Mouse (Mus musculus) kidney, postnatal 14 days (tissue): ENCODE measurements around the gene Jph3.

ENCODE experiments used
- DNase-seq: peaks from one replicate; pipeline ENCODE4 v3.0.0; 2022; ENCODE audit warnings: mixed read lengths

Gene Jph3

DNA sequence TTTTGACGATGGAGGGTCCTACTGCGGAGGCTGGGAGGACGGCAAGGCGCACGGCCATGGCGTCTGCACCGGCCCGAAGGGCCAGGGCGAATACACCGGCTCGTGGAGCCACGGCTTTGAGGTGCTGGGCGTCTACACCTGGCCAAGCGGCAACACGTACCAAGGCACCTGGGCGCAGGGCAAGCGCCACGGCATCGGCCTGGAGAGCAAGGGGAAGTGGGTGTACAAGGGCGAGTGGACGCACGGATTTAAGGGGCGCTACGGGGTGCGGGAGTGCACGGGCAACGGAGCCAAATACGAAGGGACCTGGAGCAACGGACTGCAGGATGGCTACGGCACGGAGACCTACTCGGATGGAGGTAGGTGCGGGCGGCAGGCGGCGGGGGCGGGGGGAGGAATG is 1.2 kb downstream of the Jph3 start:
- DNase-seq, result no peak

DNA sequence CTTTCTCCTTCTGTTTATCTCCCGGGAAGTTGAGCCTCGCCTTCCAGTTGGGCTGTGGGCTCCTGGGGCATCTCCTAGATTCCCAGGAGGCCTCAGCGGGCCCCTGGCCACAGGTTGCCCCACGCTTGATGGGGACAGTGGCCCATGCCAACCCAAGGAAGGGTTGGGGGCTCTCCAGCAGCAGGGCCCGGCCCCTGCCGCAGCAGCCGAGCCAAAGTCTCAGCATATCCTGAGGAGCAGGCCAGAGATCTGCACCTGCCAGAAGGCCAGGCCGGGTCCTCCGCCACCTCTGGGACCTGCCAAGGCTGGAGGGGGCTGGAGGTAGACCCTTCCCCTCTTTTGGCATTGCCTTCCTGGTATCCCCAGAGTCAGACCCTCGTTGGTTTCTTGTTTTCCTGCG is 1.6 kb downstream of the Jph3 start:
- no peak for DNase-seq

DNA sequence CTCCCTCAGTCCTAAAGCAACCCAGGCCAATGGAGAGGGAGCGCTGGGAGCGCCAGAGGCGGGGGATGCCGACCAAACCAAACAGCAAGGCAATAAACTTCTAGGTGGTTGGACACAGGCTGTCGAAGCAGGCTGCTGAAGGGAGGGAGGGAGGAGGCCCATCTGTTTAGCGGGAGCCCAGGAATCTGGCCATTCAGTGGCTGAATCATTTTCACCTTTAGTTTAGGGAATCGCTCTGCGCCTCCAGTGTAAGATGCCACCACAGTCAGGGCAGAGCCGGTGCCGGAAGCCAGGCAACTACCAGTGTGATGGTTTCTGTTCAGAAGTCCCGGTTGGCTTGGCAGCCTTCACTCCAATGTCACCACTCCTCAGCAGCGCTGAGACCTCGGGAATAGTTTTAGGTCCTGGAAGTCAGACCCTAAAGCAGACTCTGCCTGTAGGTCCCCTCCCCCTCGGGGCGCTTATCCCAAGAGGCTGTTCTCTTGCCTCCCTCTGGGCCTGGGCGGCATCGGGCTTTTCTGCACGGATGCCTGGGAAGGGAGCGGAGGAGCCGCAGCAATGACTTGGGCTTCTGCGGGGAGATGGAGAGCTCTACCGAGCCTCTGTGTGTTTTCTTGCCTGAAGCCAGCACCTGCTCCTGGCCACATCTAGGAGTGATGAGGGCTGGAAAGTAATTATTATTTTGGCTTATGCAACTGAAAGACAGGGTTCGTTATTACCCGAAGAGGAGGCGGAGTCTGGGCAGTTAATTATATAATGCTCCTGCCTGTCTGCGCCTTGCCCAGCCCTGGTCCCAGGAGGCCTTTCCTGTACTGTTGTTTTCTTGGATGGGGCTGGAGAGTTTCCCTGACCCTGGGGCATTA is 2.3 kb downstream of the Jph3 start:
- no peak for DNase-seq

- DNase-seq, result no peak
Observed at GRCm38 (mm10) chr8:121732334-121732665, 2.9 kb downstream of the Jph3 start.

DNA sequence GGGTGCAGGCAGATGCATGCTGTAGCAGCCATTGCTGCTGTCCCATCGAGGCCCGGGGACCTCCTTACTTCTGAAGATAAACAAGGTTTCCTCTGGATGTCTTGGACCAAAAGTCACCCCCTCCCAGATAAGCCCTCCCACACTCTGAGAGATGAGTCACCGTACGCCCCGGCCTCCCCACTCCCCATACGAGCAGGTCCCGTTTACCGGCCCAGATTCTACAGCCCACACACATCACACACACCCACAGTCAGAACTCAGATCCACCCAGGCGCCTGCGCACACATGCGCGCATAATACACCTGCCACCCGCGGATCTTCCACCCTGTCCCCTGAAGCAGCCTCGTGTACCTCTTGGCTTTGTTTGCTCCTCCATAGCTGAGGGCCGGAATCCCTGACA is 4.8 kb downstream of the Jph3 start:
- DNase-seq, result no peak

DNA sequence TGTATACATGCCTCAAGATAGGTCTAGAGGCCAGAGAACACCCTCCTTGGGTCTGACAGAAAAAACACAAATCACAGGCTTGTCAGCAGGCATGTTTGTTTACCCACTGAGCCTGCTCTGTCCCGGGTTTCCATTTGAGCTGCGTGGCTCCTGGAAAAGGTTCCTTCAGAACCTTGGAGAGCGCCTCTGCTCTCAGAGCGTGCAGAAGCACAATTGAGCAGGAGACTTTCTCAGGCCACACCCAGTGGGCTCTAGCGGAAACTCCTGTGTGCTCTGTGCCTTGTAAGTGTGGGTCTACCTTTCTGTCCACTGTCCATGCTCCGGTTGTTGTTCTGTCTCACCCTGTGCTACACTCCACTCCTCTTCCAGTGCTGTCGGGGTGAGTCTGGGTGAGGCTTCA is 6.8 kb downstream of the Jph3 start:
- peak; percentile 64 for DNase-seq

DNA sequence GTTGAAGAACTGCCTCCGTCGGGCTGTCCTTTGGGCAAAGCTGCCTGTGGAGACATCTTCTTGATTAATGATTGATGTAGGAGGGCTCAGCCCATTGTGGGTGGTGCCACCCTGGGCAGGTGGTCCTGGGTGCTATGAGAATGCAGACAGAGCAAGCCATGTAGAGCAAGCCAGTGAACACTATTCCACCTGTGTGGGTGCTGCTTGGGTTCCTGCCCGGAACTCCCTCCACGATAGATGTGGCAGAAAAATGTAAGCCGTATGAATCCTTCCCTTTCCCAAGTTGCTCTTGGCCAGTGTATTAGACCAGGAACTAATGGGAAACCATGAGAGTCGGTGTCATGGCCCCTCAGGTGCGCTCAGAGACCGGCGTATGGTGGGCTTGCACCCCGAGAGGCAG is 11.3 kb downstream of the Jph3 start:
- DNase-seq, result no peak

DNA sequence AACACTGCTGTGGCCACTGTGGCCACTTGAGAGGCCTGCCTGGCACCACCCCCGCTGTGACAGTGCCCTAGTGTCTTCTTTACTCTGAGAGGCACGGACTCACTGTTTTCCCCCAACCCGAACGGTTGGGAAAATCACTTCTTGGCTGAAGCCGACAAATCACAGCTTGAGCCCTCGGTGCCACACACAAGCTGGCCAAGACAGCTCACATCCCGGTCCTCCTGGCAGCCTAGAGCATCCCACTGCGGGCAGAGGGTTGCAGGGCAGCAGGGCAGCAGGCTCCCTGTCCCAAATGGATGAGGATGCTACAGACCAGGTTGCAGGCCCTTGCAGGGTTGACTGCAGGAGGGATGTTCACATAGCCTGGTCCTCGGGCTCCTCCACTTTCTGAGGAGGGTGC is 20.1 kb downstream of the Jph3 start:
- no peak for DNase-seq

- no peak for DNase-seq
Observed at GRCm38 (mm10) chr8:121750512-121750911, 21.1 kb downstream of the Jph3 start.

DNA sequence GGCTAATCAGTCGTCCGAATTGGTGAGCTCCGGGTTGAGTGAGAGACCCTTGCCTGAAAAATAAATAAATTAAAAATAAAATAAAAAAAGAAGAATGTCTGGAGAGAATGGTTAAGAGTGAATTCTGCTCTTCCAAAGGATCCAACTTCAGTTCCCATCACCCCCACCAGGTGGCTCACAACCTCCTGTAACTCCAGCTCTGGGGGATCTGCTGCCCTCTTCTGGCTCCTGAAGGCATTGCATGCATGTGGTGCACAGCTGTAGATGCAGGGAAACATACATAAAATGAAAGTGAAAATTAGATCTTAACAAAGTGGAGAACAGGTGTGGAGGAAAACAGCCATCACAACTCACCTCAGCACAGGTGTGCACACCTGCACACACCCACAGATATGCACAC is 22.0 kb downstream of the Jph3 start:
- DNase-seq, result peak; percentile 34

- DNase-seq, result no peak
Observed at GRCm38 (mm10) chr8:121758470-121758869, 29.0 kb downstream of the Jph3 start.

DNA sequence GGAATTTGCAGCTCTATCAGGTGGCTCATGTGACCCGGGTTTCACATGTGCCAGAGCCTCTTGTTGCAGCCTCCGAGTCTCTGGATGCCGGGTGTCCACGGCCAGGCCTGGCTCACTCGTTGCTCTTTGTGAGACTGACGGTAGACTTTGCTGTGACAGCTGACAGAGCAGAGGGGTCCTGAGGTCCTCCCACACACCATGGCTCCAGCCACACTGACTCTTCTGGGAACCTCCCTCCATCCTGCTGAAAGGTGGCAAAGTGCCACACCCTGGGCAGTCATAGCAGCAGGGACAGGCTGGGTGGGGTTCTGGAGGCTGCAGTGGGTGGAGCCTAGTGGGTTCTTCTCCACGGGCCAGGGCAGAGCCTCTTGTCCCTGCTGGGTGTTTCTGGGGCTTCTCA is 31.1 kb downstream of the Jph3 start:
- no peak for DNase-seq

DNA sequence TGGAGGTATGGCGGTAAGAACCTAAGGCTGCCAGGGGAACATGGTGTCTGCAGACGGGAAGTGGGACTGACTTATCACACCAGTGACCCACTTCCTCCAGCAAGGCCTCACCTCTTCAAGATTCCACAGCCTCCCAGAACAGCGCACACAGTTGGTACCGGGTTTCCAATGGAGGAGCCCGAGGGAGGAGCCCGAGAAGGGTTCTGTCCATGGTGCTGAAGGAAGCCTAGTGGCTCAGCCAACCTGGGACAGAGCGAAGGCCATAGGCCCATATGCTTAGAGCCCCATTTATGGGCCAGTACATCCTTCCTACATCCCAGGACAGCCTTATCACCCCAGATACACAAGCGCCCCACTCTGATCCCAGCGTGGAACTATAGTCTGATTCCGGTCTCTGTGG is 32.1 kb downstream of the Jph3 start:
- DNase-seq, result peak; percentile 37

DNA sequence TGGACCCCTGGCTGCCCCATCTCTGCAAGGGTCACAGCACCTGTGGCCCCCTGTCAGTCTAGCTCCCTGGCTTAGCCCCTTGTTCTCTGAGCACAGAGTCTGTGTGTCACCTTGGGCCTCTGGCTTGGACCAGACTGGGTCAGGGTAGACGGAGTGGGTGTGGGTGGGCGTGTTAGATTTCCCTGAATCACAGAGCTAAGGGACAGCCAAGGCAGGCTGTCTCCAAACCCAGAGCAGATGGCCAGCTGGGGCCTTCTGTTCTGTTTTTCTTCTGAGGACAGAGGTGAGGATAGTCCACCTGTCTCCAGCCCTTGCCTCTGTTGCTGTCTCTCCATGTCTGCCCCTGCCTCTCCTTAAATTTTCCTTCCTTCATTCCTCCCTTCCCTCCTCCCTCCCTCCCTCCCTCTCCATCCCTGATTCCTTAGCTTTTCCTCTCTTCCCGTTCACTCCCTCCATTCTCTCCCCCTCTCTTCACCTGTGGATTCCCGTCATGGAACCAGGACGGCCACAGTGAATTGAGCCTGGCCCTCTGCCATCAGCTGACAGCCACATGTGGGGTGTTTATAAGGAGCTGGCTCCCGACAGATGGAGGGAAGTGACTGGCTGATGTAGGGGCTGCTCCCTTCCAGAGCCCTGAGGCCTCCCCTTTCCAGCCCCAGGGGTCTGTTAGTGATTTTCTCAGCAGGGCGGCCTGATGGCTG is 33.7 kb downstream of the Jph3 start:
- no peak for DNase-seq

- DNase-seq, result no peak
Observed at GRCm38 (mm10) chr8:121763700-121764013, 34.2 kb downstream of the Jph3 start.

- no peak for DNase-seq
Observed at GRCm38 (mm10) chr8:121765594-121766138, 36.2 kb downstream of the Jph3 start.

DNA sequence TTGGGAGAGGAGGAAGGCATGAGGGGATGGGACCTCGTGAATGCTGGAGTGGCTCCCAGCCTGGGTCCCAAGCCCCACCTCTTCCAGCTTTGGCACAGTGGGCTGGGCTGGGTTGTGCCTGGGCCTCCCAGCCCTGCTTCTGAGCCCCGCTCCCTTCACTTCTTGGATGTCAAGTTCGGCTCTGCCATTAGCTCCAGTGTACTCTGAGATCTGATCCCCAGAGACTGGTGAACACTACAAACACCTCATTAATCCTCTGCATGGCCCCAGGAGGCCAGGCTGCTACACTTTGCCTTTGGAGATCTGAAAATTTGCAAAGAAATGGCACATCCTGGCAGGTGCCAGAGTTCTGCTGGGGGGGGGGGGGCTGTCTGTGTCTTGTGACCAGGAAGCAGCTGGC is 39.7 kb downstream of the Jph3 start:
- DNase-seq, result no peak

DNA sequence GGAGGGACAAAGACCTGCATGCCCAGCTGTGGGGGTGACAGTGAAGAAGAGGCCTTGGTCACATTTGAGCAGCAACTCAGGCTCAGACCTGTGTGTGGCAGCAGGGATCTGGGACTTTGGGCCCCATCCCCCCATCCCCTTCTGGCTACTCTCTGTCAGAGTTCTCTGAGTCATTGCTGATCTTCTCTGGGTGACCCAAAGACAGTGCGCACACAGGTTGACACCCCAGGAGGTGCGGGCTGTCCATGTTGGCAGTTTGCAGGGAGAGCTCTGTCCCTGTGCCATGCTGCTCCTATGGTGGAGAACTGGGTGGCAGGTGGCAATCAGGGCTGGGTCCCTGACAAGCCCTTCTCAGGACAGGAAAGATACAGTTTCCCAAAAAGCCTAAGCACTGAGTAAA is 40.2 kb downstream of the Jph3 start:
- no peak for DNase-seq

GRCm38 (mm10) chr8:121770845-121771752 is 41.7 kb downstream of the Jph3 start:
- DNase-seq, result no peak

- no peak for DNase-seq
Observed at GRCm38 (mm10) chr8:121773876-121774275, 44.5 kb downstream of the Jph3 start.

DNA sequence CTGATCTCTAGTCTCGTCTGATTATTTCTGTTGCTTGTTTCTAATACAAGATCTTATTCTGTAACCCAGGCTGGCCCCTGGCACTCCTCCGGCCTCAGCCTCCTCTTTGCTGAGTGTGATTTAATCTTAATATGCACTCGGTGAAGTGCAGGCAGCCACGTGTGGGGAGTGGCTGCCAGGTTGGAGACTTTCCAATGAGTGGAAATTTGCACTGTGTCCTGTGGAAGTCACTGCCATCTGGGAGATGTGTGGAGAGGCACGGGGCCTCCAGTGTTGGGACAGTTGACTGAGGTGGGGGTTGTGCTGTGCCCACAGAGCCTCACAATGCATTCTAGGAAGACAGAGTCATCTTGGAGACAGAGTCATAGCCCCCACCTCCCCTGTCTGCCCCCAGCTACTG is 53.1 kb downstream of the Jph3 start:
- no peak for DNase-seq

- no peak for DNase-seq
Observed at GRCm38 (mm10) chr8:121786542-121786941, 57.1 kb downstream of the Jph3 start.

GRCm38 (mm10) chr8:121788786-121789185 is 59.4 kb downstream of the Jph3 start:
- DNase-seq, result no peak
